Mouse (Mus musculus): Measurements from ENCODE around the gene Srpk2. TPM values are rescaled to one million over a fixed set of nuclear protein-coding genes. Genes with fewer than 3 reads are reported as not detected.

Srpk2 gene
- 14.5 and 15.2 TPM in 2 replicates for total RNA-seq (2014; rRNA removed)
- 2.1 and 2.9 TPM in 2 replicates for polyA plus RNA-seq (2012; rRNA removed)

- H3K27ac ChIP-seq (replicated peaks; ENCODE audit: insufficient read depth, low read depth, low read length) = no peak within 1 kb of the TSS
- no peaks in the 10 kb centered on the region for H3K27me3 ChIP-seq (ENCODE audit: control insufficient read depth, insufficient read depth, low read length)
- 67% methylated on average over 1 of the region's 1 CpGs for WGBS
- no peaks in the 10 kb centered on the region for H3K36me3 ChIP-seq (ENCODE audit: control insufficient read depth, insufficient read depth, low read length)
- no peaks in the 10 kb centered on the region for H3K4me1 ChIP-seq (ENCODE audit: control insufficient read depth, insufficient read depth, low read length)
- no peak for TF ChIP-seq CTCF (IDR thresholded peaks at IDR 0.05; ENCODE audit: low read depth, low read length)
- TF ChIP-seq POLR2A (IDR thresholded peaks at IDR 0.05; ENCODE audit: extremely low read depth, insufficient read depth, low read length) = no peak
- H3K4me3 ChIP-seq (ENCODE audit: insufficient read depth, low read depth, low read length) = no peak within 1 kb of the TSS
- DNase-seq (ENCODE audit: extremely low read depth, low read depth, low spot score) = no peak
- H3K9ac ChIP-seq (ENCODE audit: low read depth, low read length) = no peak within 1 kb of the TSS
- no peaks in the 10 kb centered on the region for H3K79me2 ChIP-seq (ENCODE audit: control insufficient read depth, insufficient read depth, low read length)
These were observed at the start of gene Srpk2 for GRCm38 (mm10) chr5:23684517-23684916. Gene Srpk2 (minus strand): TSS chr5:23684617.

GRCm38 (mm10) chr5:23721956-23722355 is 37.5 kb upstream of the Srpk2 start:
- DNase-seq (ENCODE audit: extremely low read depth, low read depth, low spot score) = no peak
- 92% methylated on average over 2 of the region's 2 CpGs for WGBS
- H3K79me2 ChIP-seq (ENCODE audit: control insufficient read depth, insufficient read depth, low read length) = no peaks in the 10 kb centered on the region
- H3K4me1 ChIP-seq (ENCODE audit: control insufficient read depth, insufficient read depth, low read length) = no peaks in the 10 kb centered on the region
- H3K4me3 ChIP-seq (ENCODE audit: insufficient read depth, low read depth, low read length) = no peak overlapping the region
- no peak overlapping the region for H3K27ac ChIP-seq (replicated peaks; ENCODE audit: insufficient read depth, low read depth, low read length)
- H3K9ac ChIP-seq (ENCODE audit: low read depth, low read length) = no peak overlapping the region
- no peak for TF ChIP-seq POLR2A (IDR thresholded peaks at IDR 0.05; ENCODE audit: extremely low read depth, insufficient read depth, low read length)
- no peak for TF ChIP-seq CTCF (IDR thresholded peaks at IDR 0.05; ENCODE audit: low read depth, low read length)
- H3K27me3 ChIP-seq (ENCODE audit: control insufficient read depth, insufficient read depth, low read length) = no peaks in the 10 kb centered on the region; the same call in 1 of the 2 replicates
- H3K36me3 ChIP-seq (ENCODE audit: control insufficient read depth, insufficient read depth, low read length) = no peaks in the 10 kb centered on the region

DNA sequence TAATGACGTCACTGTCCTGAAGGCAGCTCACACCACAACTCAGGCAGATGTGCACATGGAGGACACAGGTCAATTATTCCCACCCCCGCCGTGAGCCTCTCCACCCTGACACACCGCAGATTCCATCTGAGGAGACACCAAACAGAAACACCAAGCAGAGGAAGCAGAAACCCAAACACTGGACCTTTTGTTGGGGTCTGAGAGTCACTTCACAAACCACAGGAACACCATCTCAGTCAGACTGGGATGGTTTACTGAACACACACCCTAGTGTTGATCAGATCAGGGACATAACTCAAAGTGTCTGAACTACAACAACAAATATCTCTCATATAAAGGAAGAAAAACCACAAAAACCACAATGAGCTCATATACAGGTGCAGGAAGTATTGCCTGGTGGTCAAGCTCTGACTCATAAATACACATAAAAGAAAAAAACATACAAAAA is 34.5 kb upstream of the Srpk2 start:
- no peaks in the 10 kb centered on the region for H3K79me2 ChIP-seq (ENCODE audit: control insufficient read depth, insufficient read depth, low read length)
- WGBS = 70% methylated on average over 4 of the region's 4 CpGs
- no peaks in the 10 kb centered on the region for H3K4me1 ChIP-seq (ENCODE audit: control insufficient read depth, insufficient read depth, low read length)
- H3K36me3 ChIP-seq (ENCODE audit: control insufficient read depth, insufficient read depth, low read length) = no peaks in the 10 kb centered on the region
- H3K9ac ChIP-seq (ENCODE audit: low read depth, low read length) = no peak overlapping the region
- peak; percentile 5 for DNase-seq (ENCODE audit: extremely low read depth, low read depth, low spot score)
- H3K27me3 ChIP-seq (ENCODE audit: control insufficient read depth, insufficient read depth, low read length) = no peaks in the 10 kb centered on the region; the same call in 1 of the 2 replicates
- H3K27ac ChIP-seq (replicated peaks; ENCODE audit: insufficient read depth, low read depth, low read length) = no peak overlapping the region
- TF ChIP-seq CTCF (IDR thresholded peaks at IDR 0.05; ENCODE audit: low read depth, low read length) (no peak), POLR2A (IDR thresholded peaks at IDR 0.05; ENCODE audit: extremely low read depth, insufficient read depth, low read length) (no peak)
- H3K4me3 ChIP-seq (ENCODE audit: insufficient read depth, low read depth, low read length) = no peak overlapping the region

DNA sequence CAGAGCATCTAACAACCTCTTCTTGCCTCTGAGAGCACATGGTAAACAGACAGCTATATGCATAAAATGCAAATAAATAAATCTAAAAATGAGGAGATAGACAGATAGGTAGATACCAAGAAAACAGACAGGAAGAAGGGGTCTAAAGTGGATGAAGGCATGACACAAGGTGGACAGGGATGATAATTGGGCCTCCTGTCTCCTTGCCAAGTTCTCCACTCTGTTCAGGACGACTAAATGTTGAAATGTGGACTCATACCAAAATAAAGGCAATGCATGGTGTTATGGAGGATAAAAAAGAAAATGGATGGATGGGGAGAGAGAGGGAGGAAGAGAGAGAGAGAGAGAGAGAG is 33.7 kb upstream of the Srpk2 start:
- H3K9ac ChIP-seq (ENCODE audit: low read depth, low read length) = no peak overlapping the region
- TF ChIP-seq POLR2A (IDR thresholded peaks at IDR 0.05; ENCODE audit: extremely low read depth, insufficient read depth, low read length) (no peak), CTCF (IDR thresholded peaks at IDR 0.05; ENCODE audit: low read depth, low read length) (no peak)
- DNase-seq (ENCODE audit: extremely low read depth, low read depth, low spot score) = no peak
- no peak overlapping the region for H3K27ac ChIP-seq (replicated peaks; ENCODE audit: insufficient read depth, low read depth, low read length)
- WGBS = 56% methylated on average over 1 of the region's 1 CpGs
- H3K36me3 ChIP-seq (ENCODE audit: control insufficient read depth, insufficient read depth, low read length) = no peaks in the 10 kb centered on the region
- H3K4me1 ChIP-seq (ENCODE audit: control insufficient read depth, insufficient read depth, low read length) = no peaks in the 10 kb centered on the region
- H3K27me3 ChIP-seq (ENCODE audit: control insufficient read depth, insufficient read depth, low read length) = no peaks in the 10 kb centered on the region; the same call in 1 of the 2 replicates
- H3K4me3 ChIP-seq (ENCODE audit: insufficient read depth, low read depth, low read length) = no peak overlapping the region
- H3K79me2 ChIP-seq (ENCODE audit: control insufficient read depth, insufficient read depth, low read length) = no peaks in the 10 kb centered on the region

DNA sequence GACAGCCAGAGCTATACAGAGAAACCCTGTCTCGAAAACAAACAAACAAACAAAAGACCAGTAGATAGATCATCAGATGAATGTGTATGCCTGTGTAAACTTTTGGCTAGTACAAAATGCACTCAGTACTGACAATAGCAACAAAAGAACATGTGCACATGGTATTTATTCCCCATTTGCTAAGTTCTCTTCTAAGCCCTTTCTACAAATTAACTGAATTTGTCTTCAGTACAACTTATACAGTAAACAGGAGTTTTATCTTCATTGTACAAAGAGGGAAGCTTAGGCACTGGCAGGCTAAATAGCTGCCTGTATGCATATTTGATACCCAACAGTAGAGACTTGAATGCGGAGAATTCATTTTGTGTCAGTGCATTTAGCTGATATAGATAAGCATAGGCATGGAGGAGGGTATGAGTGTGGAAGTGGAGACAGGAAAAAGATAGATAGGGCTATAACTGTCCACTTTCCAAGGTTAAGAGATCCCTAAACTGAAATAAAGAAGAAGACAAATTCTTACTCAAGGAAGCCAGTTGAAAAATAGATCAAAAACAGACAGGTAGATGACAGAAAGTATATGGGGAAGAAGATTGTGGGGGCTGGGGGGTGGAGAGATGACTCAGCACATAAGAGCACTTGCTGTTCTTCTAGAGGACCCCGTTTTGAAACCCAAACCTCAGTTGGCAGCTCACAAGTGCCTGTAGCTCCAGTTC is 33.2 kb upstream of the Srpk2 start:
- no peaks in the 10 kb centered on the region for H3K36me3 ChIP-seq (ENCODE audit: control insufficient read depth, insufficient read depth, low read length)

More for the DNA sequence above, 33.2 kb upstream of the Srpk2 start:
- no peaks in the 10 kb centered on the region; the same call in 1 of the 2 replicates for H3K27me3 ChIP-seq (ENCODE audit: control insufficient read depth, insufficient read depth, low read length)
- 71% methylated on average over 3 of the region's 3 CpGs for WGBS
- no peaks in the 10 kb centered on the region for H3K4me1 ChIP-seq (ENCODE audit: control insufficient read depth, insufficient read depth, low read length)
- DNase-seq (ENCODE audit: extremely low read depth, low read depth, low spot score) = no peak
- no peaks in the 10 kb centered on the region for H3K79me2 ChIP-seq (ENCODE audit: control insufficient read depth, insufficient read depth, low read length)
- TF ChIP-seq POLR2A (IDR thresholded peaks at IDR 0.05; ENCODE audit: extremely low read depth, insufficient read depth, low read length) = no peak
- no peak for TF ChIP-seq CTCF (IDR thresholded peaks at IDR 0.05; ENCODE audit: low read depth, low read length)
- H3K9ac ChIP-seq (ENCODE audit: low read depth, low read length) = no peak overlapping the region
- no peak overlapping the region for H3K27ac ChIP-seq (replicated peaks; ENCODE audit: insufficient read depth, low read depth, low read length)
- no peak overlapping the region for H3K4me3 ChIP-seq (ENCODE audit: insufficient read depth, low read depth, low read length)

Measured in liver, adult 2 months (tissue).